Comparison of ENCODE assay signal across 18 mouse cellular contexts in genomic region chr4:98969946-98970345, GRCm38 (mm10). TPM values are rescaled to one million over a fixed set of nuclear protein-coding genes. Genes with fewer than 3 reads are reported as not detected.
DNase-seq lines count a peak whose midpoint lies in the region; ATAC-seq and TF ChIP-seq lines count a peak whose summit lies in the region.
"Had no signal": no experiment of that assay in that cellular context is flagged by ENCODE, and none has a peak within 500 bp of the region (broad histone marks: within the 10 kb centered on the region; RNA-seq: fewer than 3 reads in every experiment).

No protein-coding gene starts in this region.

- H3K4me3 ChIP-seq in heart, postnatal 0 days (ENCODE audit: low read depth, low read length), result no peak overlapping the region
- H3K4me3 ChIP-seq in heart, embryonic 12.5 days, result no peak overlapping the region
- H3K4me3 ChIP-seq in liver, embryonic 14.5 days (ENCODE audit: insufficient read depth in 1 of 2, low read depth in 2 of 2, low read length in 2 of 2), result no peak overlapping the region
- H3K4me3 ChIP-seq in liver, embryonic 12.5 days, result no peak overlapping the region
- H3K4me3 ChIP-seq in ES-Bruce4 (ENCODE audit: low read depth, low read length), result no peak overlapping the region
- no peak overlapping the region for H3K4me3 ChIP-seq in embryonic fibroblast, embryonic 13.5 days (ENCODE audit: insufficient read depth, low read length)
- H3K4me3 ChIP-seq: heart, embryonic 10.5 days; kidney, embryonic 15.5 days; limb, embryonic 13.5 days; lung, embryonic 15.5 days; midbrain, embryonic 15.5 days had no signal

- 77% methylated on average over 3 of the region's 3 CpGs for WGBS in heart, postnatal 0 days
- WGBS in heart, embryonic 12.5 days, result 83% methylated on average over 3 of the region's 3 CpGs
- 74% methylated on average over 3 of the region's 3 CpGs for WGBS in liver, embryonic 14.5 days (ENCODE audit: insufficient replicate concordance)
- WGBS in liver, embryonic 12.5 days (ENCODE audit: insufficient replicate concordance), result 87% methylated on average over 3 of the region's 3 CpGs

- no peak for TF ChIP-seq EP300 in heart, postnatal 0 days (IDR thresholded peaks at IDR 0.05; ENCODE audit: low read depth)
- TF ChIP-seq EP300 in liver, embryonic 14.5 days (IDR thresholded peaks at IDR 0.05; ENCODE audit: low read depth), result no peak
- no peak for TF ChIP-seq EP300 in ES-Bruce4 (IDR thresholded peaks at IDR 0.05; ENCODE audit: insufficient read depth, low read depth, low read length)

- TF ChIP-seq CTCF in heart, postnatal 0 days (IDR thresholded peaks at IDR 0.05; ENCODE audit: low read depth), result peak; percentile 41
- TF ChIP-seq CTCF in liver, embryonic 14.5 days (IDR thresholded peaks at IDR 0.05; ENCODE audit: low read depth), result peak; percentile 41
- TF ChIP-seq CTCF in ES-Bruce4 (IDR thresholded peaks at IDR 0.05; ENCODE audit: low read depth, low read length), result peak; percentile 40
- TF ChIP-seq CTCF in embryonic fibroblast, embryonic 13.5 days (IDR thresholded peaks at IDR 0.05; ENCODE audit: borderline replicate concordance, insufficient read depth, low read length), result peak; percentile 43; the same call in 1 of the 2 replicates

- peaks cover 59% of the 10 kb centered on the region for H3K36me3 ChIP-seq in heart, postnatal 0 days (replicated peaks; ENCODE audit: control insufficient read depth, insufficient read depth, low read length)
- H3K36me3 ChIP-seq in heart, embryonic 12.5 days, result peaks cover 70% of the 10 kb centered on the region
- no peaks in the 10 kb centered on the region for H3K36me3 ChIP-seq in liver, embryonic 14.5 days (replicated peaks; ENCODE audit: control insufficient read depth, insufficient read depth, low read depth)
- H3K36me3 ChIP-seq in liver, embryonic 12.5 days, result peaks cover 57% of the 10 kb centered on the region
- H3K36me3 ChIP-seq in ES-Bruce4 (ENCODE audit: control insufficient read depth, insufficient read depth, low read length, poor library complexity, severe bottlenecking), result no peaks in the 10 kb centered on the region; the same call in none of the 2 replicates

- no peaks in the 10 kb centered on the region for H3K27me3 ChIP-seq in heart, postnatal 0 days (ENCODE audit: control insufficient read depth, insufficient read depth, low read length)
- no peaks in the 10 kb centered on the region for H3K27me3 ChIP-seq in heart, embryonic 12.5 days (replicated peaks)
- no peaks in the 10 kb centered on the region for H3K27me3 ChIP-seq in liver, embryonic 14.5 days (ENCODE audit: control insufficient read depth, insufficient read depth, low read length)
- no peaks in the 10 kb centered on the region for H3K27me3 ChIP-seq in liver, embryonic 12.5 days (replicated peaks)
- H3K27me3 ChIP-seq in ES-Bruce4 (ENCODE audit: control insufficient read depth, insufficient read depth, low read length, poor library complexity, severe bottlenecking), result no peaks in the 10 kb centered on the region
- H3K27me3 ChIP-seq: kidney, embryonic 15.5 days; limb, embryonic 13.5 days; lung, embryonic 15.5 days; midbrain, embryonic 15.5 days had no signal

- H3K4me1 ChIP-seq in heart, postnatal 0 days (ENCODE audit: control insufficient read depth, insufficient read depth), result no peaks in the 10 kb centered on the region
- H3K4me1 ChIP-seq in heart, embryonic 12.5 days (replicated peaks), result no peaks in the 10 kb centered on the region
- H3K4me1 ChIP-seq in liver, embryonic 14.5 days (replicated peaks; ENCODE audit: control insufficient read depth in 2 of 2, insufficient read depth in 2 of 2, low read length in 1 of 2), result no peaks in the 10 kb centered on the region
- H3K4me1 ChIP-seq in liver, embryonic 12.5 days, result no peaks in the 10 kb centered on the region
- no peaks in the 10 kb centered on the region for H3K4me1 ChIP-seq in ES-Bruce4 (ENCODE audit: control insufficient read depth, insufficient read depth, low read length)
- no peaks in the 10 kb centered on the region for H3K4me1 ChIP-seq in embryonic fibroblast, embryonic 13.5 days (ENCODE audit: control insufficient read depth, insufficient read depth, low read length)
- H3K4me1 ChIP-seq: heart, embryonic 10.5 days; kidney, embryonic 15.5 days; limb, embryonic 13.5 days; lung, embryonic 15.5 days; midbrain, embryonic 15.5 days had no signal

- H3K9ac ChIP-seq in heart, postnatal 0 days (replicated peaks; ENCODE audit: low read depth, low read length), result no peak overlapping the region
- H3K9ac ChIP-seq in heart, embryonic 12.5 days, result no peak overlapping the region
- H3K9ac ChIP-seq in liver, embryonic 14.5 days (replicated peaks), result no peak overlapping the region
- no peak overlapping the region for H3K9ac ChIP-seq in liver, embryonic 12.5 days
- no peak overlapping the region for H3K9ac ChIP-seq in ES-Bruce4 (ENCODE audit: low read depth, poor library complexity, severe bottlenecking)
- H3K9ac ChIP-seq: kidney, embryonic 15.5 days; limb, embryonic 13.5 days; lung, embryonic 15.5 days; midbrain, embryonic 15.5 days had no signal

- no peak for ATAC-seq in heart, postnatal 0 days (ENCODE audit: insufficient read depth, low read depth)
- no peak for ATAC-seq in heart, embryonic 12.5 days (ENCODE audit: insufficient number of reproducible peaks, low FRiP score)
- no peak for ATAC-seq in liver, embryonic 14.5 days (ENCODE audit: insufficient read depth)
- ATAC-seq in liver, embryonic 12.5 days, result no peak
- ATAC-seq: midbrain, embryonic 15.5 days had no signal

- no peak overlapping the region for H3K4me2 ChIP-seq in heart, postnatal 0 days (ENCODE audit: low read depth, low read length)
- H3K4me2 ChIP-seq in heart, embryonic 12.5 days, result no peak overlapping the region
- no peak overlapping the region for H3K4me2 ChIP-seq in liver, embryonic 14.5 days (ENCODE audit: low read depth)
- H3K4me2 ChIP-seq in liver, embryonic 12.5 days, result no peak overlapping the region
- H3K4me2 ChIP-seq: kidney, embryonic 15.5 days; limb, embryonic 13.5 days; lung, embryonic 15.5 days; midbrain, embryonic 15.5 days had no signal

- no peaks in the 10 kb centered on the region for H3K9me3 ChIP-seq in heart, postnatal 0 days (replicated peaks; ENCODE audit: control insufficient read depth, low read length)
- H3K9me3 ChIP-seq in heart, embryonic 12.5 days (replicated peaks), result no peaks in the 10 kb centered on the region
- no peaks in the 10 kb centered on the region for H3K9me3 ChIP-seq in liver, embryonic 14.5 days (ENCODE audit: control insufficient read depth, low read length)
- H3K9me3 ChIP-seq in liver, embryonic 12.5 days (replicated peaks), result no peaks in the 10 kb centered on the region
- H3K9me3 ChIP-seq in ES-Bruce4 (replicated peaks; ENCODE audit: control insufficient read depth, insufficient read depth, low read length, poor library complexity, severe bottlenecking), result no peaks in the 10 kb centered on the region
- H3K9me3 ChIP-seq: heart, embryonic 10.5 days; kidney, embryonic 15.5 days; limb, embryonic 13.5 days; lung, embryonic 15.5 days; midbrain, embryonic 15.5 days had no signal

- no peak overlapping the region for H3K27ac ChIP-seq in heart, postnatal 0 days (ENCODE audit: low read depth)
- no peak overlapping the region for H3K27ac ChIP-seq in heart, embryonic 12.5 days (ENCODE audit: poor library complexity, severe bottlenecking)
- no peak overlapping the region for H3K27ac ChIP-seq in liver, embryonic 14.5 days
- H3K27ac ChIP-seq in liver, embryonic 12.5 days, result no peak overlapping the region
- H3K27ac ChIP-seq in ES-Bruce4 (ENCODE audit: insufficient read depth, low read length), result no peak overlapping the region
- no peak overlapping the region for H3K27ac ChIP-seq in embryonic fibroblast, embryonic 13.5 days (ENCODE audit: insufficient read depth, low read length)
- H3K27ac ChIP-seq: heart, embryonic 10.5 days; kidney, embryonic 15.5 days; limb, embryonic 13.5 days; lung, embryonic 15.5 days; midbrain, embryonic 15.5 days had no signal

- DNase-seq in heart, postnatal 0 days (ENCODE audit: low spot score), result no peak
- no peak for DNase-seq in liver, embryonic 14.5 days (ENCODE audit: low read depth in 3 of 3, low spot score in 3 of 3)
- no peak for DNase-seq in layer of hippocampus, postnatal 10 days (ENCODE audit: low spot score in 2 of 2)
- DNase-seq: adrenal gland, adult 2 months; cerebellum, adult 11-12 months; cerebellum, postnatal 36 days; gastrocnemius, postnatal 25 days; heart, postnatal 36 days; thymus, postnatal 4 days had no signal

- no peak for TF ChIP-seq POLR2A in ES-Bruce4 (IDR thresholded peaks at IDR 0.05; ENCODE audit: insufficient read depth, low read length)
- TF ChIP-seq POLR2A in embryonic fibroblast, embryonic 13.5 days (IDR thresholded peaks at IDR 0.05; ENCODE audit: low read depth, low read length), result no peak

RNA-seq across cellular contexts. Expression of gene Usp1, which starts 46.3 kb away (rescaled TPM):
- 11.4 and 16.5 TPM in 2 replicates for total RNA-seq in heart, postnatal 0 days (2014; rRNA removed; ENCODE audit: low replicate concordance)
- polyA plus RNA-seq in heart, postnatal 0 days (2015; fragmentation: Nextera tagmentation; extraction: Ambion mirVana), result 24.5 and 27.8 TPM in 2 replicates
- 56.0 and 65.6 TPM in 2 replicates for polyA plus RNA-seq in heart, embryonic 12.5 days (2016; fragmentation: Nextera tagmentation; extraction: Ambion mirVana)
- 25.0 and 29.6 TPM in 2 replicates for polyA plus RNA-seq in liver, embryonic 14.5 days (2012; rRNA removed)
- 73.6 and 88.4 TPM in 2 replicates for polyA plus RNA-seq in liver, embryonic 14.5 days (2014; fragmentation: Nextera tagmentation; extraction: Ambion mirVana)
- 106 and 117 TPM in 2 replicates for polyA plus RNA-seq in liver, embryonic 12.5 days (2016; fragmentation: Nextera tagmentation; extraction: Ambion mirVana)
- polyA plus RNA-seq in ES-Bruce4 (2011; ENCODE audit: insufficient read depth, insufficient read length, low read depth, missing spikeins), result 75.5 and 80.1 TPM in 2 replicates
- polyA plus RNA-seq in embryonic fibroblast, embryonic 13.5 days (2011; ENCODE audit: insufficient read length, low read depth, missing spikeins), result 41.2 and 63.6 TPM in 2 replicates
- 10 to 100 TPM; 23.8 to 31.9 TPM for total RNA-seq in layer of hippocampus, postnatal 10 days (2021)
